Mouse (Mus musculus): ENCODE measurements around the gene Selenbp1.

- TF ChIP-seq CTCF (IDR thresholded peaks at IDR 0.05; ENCODE audit: low read depth, low read length) (no peak), POLR2A (IDR thresholded peaks at IDR 0.05; ENCODE audit: extremely low read depth, insufficient read depth, low read length) (no peak)
Measured at GRCm38 (mm10) chr3:94989159-94989761, 56.4 kb downstream of the Selenbp1 start.
